Mouse (Mus musculus) limb, embryonic 11.5 days (tissue): ENCODE results near the gene 4930402F06Rik. TPM values are rescaled to one million over a fixed set of nuclear protein-coding genes. Genes with fewer than 3 reads are reported as not detected.

Experiments
- ATAC-seq: fragments of 200-750 bp; cut with Nextera tagmentation; 2 replicates; pipeline ENCODE4 v1.8.0; 2017; ENCODE audit warnings: low read depth; ENCODE audit not compliant: insufficient number of reproducible peaks, low FRiP score, low TSS enrichment
- DNase-seq: peaks from one replicate; pipeline ENCODE4 v3.0.0-alpha.2; 2015; ENCODE audit warnings: low spot score
- H3K27ac ChIP-seq: fragments of 300-500 bp; sonication (generic); replicated peaks from 2 replicates; pipeline ENCODE4 v1.5.1; 2014; ENCODE audit warnings: low read depth, mild to moderate bottlenecking, low read length
- H3K27me3 ChIP-seq: fragments of 300-500 bp; sonication (generic); 2 replicates; pipeline ENCODE4 v1.6.1; 2014; ENCODE audit warnings: mild to moderate bottlenecking, low read length, mixed read lengths; ENCODE audit not compliant: control insufficient read depth, insufficient read depth
- H3K36me3 ChIP-seq: fragments of 300-500 bp; sonication (generic); 2 replicates; pipeline ENCODE4 v1.6.1; 2014; ENCODE audit warnings: mild to moderate bottlenecking, low read length, moderate library complexity, mixed read lengths; ENCODE audit not compliant: control insufficient read depth, insufficient read depth
- H3K4me1 ChIP-seq: fragments of 300-500 bp; sonication (generic); 2 replicates; pipeline ENCODE4 v1.6.1; 2014; ENCODE audit warnings: low read length, mixed read lengths; ENCODE audit not compliant: control insufficient read depth, insufficient read depth
- H3K4me2 ChIP-seq: fragments of 300-500 bp; sonication (generic); 2 replicates; pipeline ENCODE4 v1.6.1; 2014; ENCODE audit warnings: low read depth, mild to moderate bottlenecking, moderate library complexity; ENCODE audit not compliant: severe bottlenecking
- H3K4me3 ChIP-seq: fragments of 300-500 bp; sonication (generic); 2 replicates; pipeline ENCODE4 v1.5.1; 2014; ENCODE audit warnings: low read depth, low read length
- H3K9ac ChIP-seq: fragments of 300-500 bp; sonication (generic); 2 replicates; pipeline ENCODE4 v1.6.1; 2014; ENCODE audit warnings: mild to moderate bottlenecking, low read length
- H3K9me3 ChIP-seq: fragments of 300-500 bp; sonication (generic); 2 replicates; pipeline ENCODE4 v1.6.1; 2016; ENCODE audit warnings: low read length; ENCODE audit not compliant: control insufficient read depth
- WGBS: fragments of 180-500 bp; shearing (Covaris S2); extraction: QIAGEN DNeasy Blood & Tissue Kit; methylation state at CpG from one replicate; pipeline ENCODE4 v1.1.7; 2014; 5-methylcytosine and 5-hydroxymethylcytosine counted together
- polyA plus RNA-seq: library from polyadenylated mRNA; unstranded; fragments of >200 nt; fragmentation: Nextera tagmentation; extraction: Ambion mirVana; gene quantifications from 2 replicates; pipeline ENCODE4 v1.2.1, GENCODE M21; 2014

The 4930402F06Rik gene
- polyA plus RNA-seq, 1 experiment from 2014 or later: not detected

DNA sequence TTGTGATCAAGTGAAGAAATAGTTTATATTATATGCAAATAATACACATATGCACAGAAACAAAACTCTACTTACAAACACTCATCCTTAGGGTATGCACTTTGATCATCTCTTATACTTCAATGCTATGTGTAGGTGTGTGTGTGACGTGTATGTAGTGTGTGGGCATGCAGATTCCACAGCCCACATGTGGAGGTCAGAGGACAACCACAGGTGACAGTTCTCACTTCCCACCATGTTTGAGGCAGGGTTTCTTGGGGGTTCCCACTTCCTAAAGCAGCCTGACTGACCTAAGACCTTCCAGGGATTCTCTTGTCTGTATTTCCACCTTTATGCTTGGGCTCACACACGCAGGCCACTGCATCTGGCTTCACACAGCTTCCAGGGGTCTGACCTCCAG, 15.3 kb upstream of the 4930402F06Rik start:
- Histone ChIP-seq H3K27me3 (no peaks in the 10 kb centered on the region), H3K4me3 (no peak overlapping the region), H3K9me3 (no peaks in the 10 kb centered on the region), H3K36me3 (no peaks in the 10 kb centered on the region), H3K4me1 (no peaks in the 10 kb centered on the region), H3K4me2 (no peak overlapping the region), H3K27ac (no peak overlapping the region), H3K9ac (0 out of 2 replicates have a peak overlapping the region, but pooled peaks have one; percentile 17)
- ATAC-seq (no peak), DNase-seq (no peak)
- WGBS: 75% methylated on average over 2 of the region's 2 CpGs

DNA sequence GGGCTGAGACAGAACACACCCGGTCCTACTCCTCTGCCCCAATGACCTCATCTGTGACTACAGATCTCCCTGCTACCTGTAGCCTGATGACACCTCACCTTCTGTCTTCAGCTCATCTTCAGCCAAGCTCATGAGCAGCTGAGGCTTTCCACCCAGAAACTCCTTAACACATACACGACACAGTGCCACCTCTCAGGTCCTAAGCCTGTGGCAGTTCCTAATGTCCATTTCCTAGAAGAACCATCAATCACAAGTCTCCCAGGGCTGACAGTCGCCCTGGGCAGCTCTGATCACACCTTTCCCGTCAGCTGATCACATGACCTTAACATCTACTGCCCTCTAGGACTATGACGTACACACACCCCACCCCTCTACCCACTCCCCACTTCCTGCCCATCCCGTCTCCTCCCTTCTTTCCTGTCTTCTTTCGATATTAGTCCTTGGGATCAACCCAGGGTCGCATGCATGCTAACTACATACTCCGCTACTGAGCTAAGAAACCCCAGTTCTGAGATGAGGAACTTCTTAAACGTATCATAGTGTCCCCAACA, 14.7 kb upstream of the 4930402F06Rik start:
- DNase-seq (no peak), ATAC-seq (no peak)
- Histone ChIP-seq H3K27me3 (no peaks in the 10 kb centered on the region), H3K9ac (no peak overlapping the region), H3K4me3 (no peak overlapping the region), H3K36me3 (no peaks in the 10 kb centered on the region), H3K4me2 (no peak overlapping the region), H3K4me1 (no peaks in the 10 kb centered on the region), H3K9me3 (no peaks in the 10 kb centered on the region), H3K27ac (no peak overlapping the region)
- 72% methylated on average over 10 of the region's 10 CpGs for WGBS

DNA sequence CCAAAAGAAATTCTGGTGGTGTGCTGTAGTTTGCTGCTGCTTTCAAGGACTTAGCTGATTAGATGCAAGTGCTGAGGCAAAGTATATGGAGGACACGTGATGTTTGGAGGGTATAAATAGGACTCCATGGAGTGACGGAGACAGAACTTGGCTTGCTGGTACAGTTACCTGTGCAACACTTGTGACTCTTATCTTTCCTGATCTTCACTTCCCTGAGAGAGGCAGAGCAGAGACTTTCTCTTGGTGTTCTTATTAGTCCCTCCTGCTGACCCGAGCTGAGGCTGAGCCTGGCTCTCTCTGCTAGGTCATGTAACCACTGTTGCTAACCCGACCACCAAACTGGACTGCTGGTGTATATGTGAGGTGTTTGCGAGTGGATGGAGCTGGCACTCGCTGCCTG, 12.5 kb upstream of the 4930402F06Rik start:
- no peak for DNase-seq
- Histone ChIP-seq H3K27ac (no peak overlapping the region), H3K36me3 (no peaks in the 10 kb centered on the region)

DNA sequence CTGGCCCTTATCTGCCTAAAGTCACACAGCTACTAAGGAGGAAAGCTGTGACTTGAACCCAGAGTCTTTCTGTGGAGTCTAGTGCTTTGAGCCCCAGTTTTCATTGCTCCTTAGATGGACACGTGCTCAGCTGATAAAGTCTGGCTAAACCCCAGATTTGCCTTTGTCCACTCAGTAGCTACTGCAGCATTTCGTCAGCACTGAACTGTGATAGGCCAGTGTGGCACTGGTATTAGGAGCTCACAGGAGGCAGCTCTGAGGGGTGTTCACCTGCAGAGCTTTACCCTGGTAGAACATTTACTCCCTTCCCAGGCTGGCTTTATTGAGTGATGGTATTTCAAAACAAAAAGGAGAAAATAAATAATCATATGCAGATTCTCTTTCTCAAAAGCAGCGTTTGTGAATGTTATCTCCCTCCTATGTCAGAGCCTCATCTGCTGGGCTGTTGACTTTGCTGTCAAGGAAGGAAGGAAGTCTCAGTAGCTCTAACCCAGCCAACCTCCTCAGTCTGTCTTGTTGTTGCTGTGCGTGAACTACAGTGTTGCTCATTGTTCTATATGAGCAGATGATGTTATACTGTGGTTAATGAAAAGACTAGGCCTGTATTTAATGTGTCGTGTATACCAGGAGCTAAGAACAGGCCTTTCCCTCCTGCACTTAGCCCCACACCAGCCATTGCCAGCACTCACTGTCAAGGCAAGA, 11.6 kb upstream of the 4930402F06Rik start:
- no peak for ATAC-seq
- H3K4me3 ChIP-seq: no peak overlapping the region
- WGBS: 83% methylated on average over 5 of the region's 5 CpGs

More for the DNA sequence above, 12.5 kb upstream of the 4930402F06Rik start:
- no peak overlapping the region for H3K9ac ChIP-seq
- H3K4me3 ChIP-seq: no peak overlapping the region
- ATAC-seq: no peak
- H3K27me3 ChIP-seq: no peaks in the 10 kb centered on the region
- no peaks in the 10 kb centered on the region for H3K9me3 ChIP-seq
- no peaks in the 10 kb centered on the region for H3K4me1 ChIP-seq
- no peak overlapping the region for H3K4me2 ChIP-seq
- WGBS: 86% methylated on average over 6 of the region's 6 CpGs

DNA sequence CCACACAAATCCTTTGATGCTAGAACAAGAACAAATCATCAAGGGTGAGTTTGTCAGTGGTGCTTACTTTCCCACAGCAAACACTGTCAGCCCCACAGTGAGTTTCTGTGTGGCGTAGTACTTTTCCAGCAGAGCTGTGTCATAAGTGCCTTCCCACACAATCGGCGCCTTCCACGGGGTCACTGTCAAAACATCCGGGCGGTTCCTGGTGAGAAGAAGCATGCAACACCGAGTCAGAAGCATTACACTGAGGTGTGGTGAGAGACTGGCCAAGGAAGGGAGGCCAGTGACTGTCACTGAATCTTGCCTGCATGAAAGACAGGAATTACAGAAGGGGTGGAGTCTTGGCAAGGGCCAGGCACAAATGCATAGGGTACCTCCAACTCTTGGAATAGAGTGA, 10.9 kb upstream of the 4930402F06Rik start:
- H3K4me1 ChIP-seq: no peaks in the 10 kb centered on the region
- no peaks in the 10 kb centered on the region for H3K36me3 ChIP-seq
- no peaks in the 10 kb centered on the region for H3K27me3 ChIP-seq
- no peak overlapping the region for H3K9ac ChIP-seq
- DNase-seq (no peak), ATAC-seq (no peak)
- no peak overlapping the region for H3K4me3 ChIP-seq
- no peak overlapping the region for H3K27ac ChIP-seq
- H3K4me2 ChIP-seq: no peak overlapping the region
- 86% methylated on average over 7 of the region's 7 CpGs for WGBS
- H3K9me3 ChIP-seq: no peaks in the 10 kb centered on the region

More for the DNA sequence above, 11.6 kb upstream of the 4930402F06Rik start:
- Histone ChIP-seq H3K9ac (no peak overlapping the region), H3K4me1 (no peaks in the 10 kb centered on the region), H3K27me3 (no peaks in the 10 kb centered on the region), H3K27ac (no peak overlapping the region), H3K9me3 (no peaks in the 10 kb centered on the region), H3K36me3 (no peaks in the 10 kb centered on the region), H3K4me2 (no peak overlapping the region)
- DNase-seq: no peak

DNA sequence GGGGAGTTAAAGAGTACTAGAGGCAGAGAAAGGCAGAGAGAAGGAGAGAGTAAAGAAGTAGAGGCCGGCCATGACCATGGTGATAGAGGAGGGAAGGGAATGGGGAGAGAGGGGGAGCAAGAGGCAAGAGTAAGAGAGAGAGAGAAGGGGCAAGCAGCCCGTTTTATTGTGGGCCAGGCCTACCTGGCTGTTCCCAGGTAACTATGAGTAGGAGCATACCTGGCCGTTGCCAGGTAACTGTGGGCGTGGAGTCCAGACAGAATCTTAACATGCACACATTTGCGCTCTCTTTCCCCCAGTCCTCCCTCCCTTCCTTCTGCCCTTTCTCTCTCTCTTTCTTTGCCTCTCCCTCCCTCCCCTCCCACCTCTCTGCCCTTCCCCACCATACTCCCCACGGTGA, 10.3 kb upstream of the 4930402F06Rik start:
- DNase-seq (no peak), ATAC-seq (no peak)
- Histone ChIP-seq H3K27me3 (no peaks in the 10 kb centered on the region), H3K4me2 (no peak overlapping the region), H3K4me1 (no peaks in the 10 kb centered on the region), H3K4me3 (no peak overlapping the region), H3K9ac (no peak overlapping the region), H3K36me3 (no peaks in the 10 kb centered on the region), H3K27ac (no peak overlapping the region), H3K9me3 (no peaks in the 10 kb centered on the region)
- 87% methylated on average over 6 of the region's 6 CpGs for WGBS

DNA sequence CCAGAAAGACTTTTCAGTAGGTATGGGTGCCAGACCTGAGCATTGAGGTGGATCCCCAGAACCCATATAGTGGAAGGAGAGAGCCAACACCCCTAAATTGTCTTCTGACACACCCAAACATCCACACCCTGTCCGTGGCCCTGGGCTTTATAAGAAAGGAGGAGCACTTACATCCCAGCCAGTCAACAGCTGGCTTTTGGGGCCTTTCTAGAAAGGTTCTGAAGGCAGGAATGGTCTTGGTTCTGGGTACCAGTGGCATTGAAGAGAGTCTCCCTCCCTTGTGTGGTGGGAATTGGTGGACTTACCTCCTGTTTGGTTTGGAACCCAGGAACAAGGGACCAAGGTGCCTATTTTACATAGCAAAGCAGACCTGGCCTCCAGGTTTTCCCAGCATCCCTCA, 9.6 kb upstream of the 4930402F06Rik start:
- Histone ChIP-seq H3K9ac (no peak overlapping the region), H3K9me3 (no peaks in the 10 kb centered on the region), H3K4me3 (no peak overlapping the region), H3K4me1 (no peaks in the 10 kb centered on the region), H3K27me3 (no peaks in the 10 kb centered on the region), H3K27ac (no peak overlapping the region), H3K36me3 (no peaks in the 10 kb centered on the region), H3K4me2 (no peak overlapping the region)
- DNase-seq (no peak), ATAC-seq (no peak)
- 81% methylated on average over 1 of the region's 1 CpGs for WGBS

DNA sequence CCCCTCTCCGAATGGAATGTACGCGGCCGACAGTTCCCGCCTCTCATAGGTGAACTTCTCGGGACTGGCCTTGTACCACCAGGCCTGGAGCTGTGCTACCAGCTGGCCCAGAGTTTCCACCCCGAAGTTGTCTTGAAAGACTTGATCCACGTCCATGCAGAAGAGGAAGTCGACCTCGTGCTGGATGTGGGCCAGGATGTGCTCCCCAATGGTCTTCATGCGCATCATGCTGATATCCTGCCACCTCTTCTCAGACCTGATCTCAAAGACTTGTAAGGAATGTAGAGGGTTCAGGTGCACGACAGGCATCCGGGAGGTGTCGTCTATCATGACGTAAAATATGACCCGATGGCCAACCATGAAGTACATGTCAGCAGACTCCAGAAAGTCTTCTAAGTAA, 5.4 kb upstream of the 4930402F06Rik start:
- H3K4me3 ChIP-seq: no peak overlapping the region
- H3K4me2 ChIP-seq: no peak overlapping the region
- H3K36me3 ChIP-seq: no peaks in the 10 kb centered on the region
- WGBS: 93% methylated on average over 16 of the region's 16 CpGs
- no peaks in the 10 kb centered on the region for H3K4me1 ChIP-seq
- H3K9me3 ChIP-seq: no peaks in the 10 kb centered on the region
- no peak for ATAC-seq
- DNase-seq: no peak
- H3K27me3 ChIP-seq: no peaks in the 10 kb centered on the region
- no peak overlapping the region for H3K9ac ChIP-seq
- H3K27ac ChIP-seq: no peak overlapping the region

DNA sequence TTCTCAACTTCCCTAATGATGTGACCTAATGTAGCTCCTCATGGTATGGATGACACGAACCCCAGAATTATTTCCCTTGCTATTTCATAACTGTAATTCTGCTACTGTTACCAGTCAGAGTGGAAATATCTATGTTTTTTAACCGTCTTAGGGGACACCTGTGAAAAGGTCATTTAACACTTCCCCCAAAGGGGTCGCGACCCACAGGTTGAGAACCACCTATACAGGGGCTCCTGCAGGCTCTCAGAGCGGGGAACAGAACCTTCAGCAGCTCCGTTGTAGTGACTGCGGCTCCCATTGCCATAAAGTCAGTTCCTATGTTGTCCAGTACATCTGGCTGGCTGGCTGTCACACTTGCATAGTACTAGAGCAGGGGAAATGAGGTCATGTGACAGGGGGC, 3.8 kb upstream of the 4930402F06Rik start:
- H3K36me3 ChIP-seq: no peaks in the 10 kb centered on the region
- H3K27ac ChIP-seq: no peak overlapping the region
- no peak for ATAC-seq
- no peak overlapping the region for H3K4me2 ChIP-seq
- no peaks in the 10 kb centered on the region for H3K9me3 ChIP-seq
- H3K4me3 ChIP-seq: no peak overlapping the region
- DNase-seq: no peak
- H3K27me3 ChIP-seq: no peaks in the 10 kb centered on the region
- WGBS: 80% methylated on average over 7 of the region's 7 CpGs
- H3K4me1 ChIP-seq: no peaks in the 10 kb centered on the region
- no peak overlapping the region for H3K9ac ChIP-seq
